Mouse (Mus musculus) forebrain, embryonic 16.5 days (tissue): Measurements from ENCODE around the gene Fam228b. TPM values are rescaled to one million over a fixed set of nuclear protein-coding genes. Genes with fewer than 3 reads are reported as not detected.
"Not testable (repeated sequence)": the region's sequence is repeated elsewhere in the genome, so short reads cannot be mapped to it uniquely, and the experiment has no call there.

Experiments used
- ATAC-seq: fragments of 200-750 bp; cut with Nextera tagmentation; 2 replicates; pipeline ENCODE4 v1.8.0; 2017; ENCODE audit warnings: mild to moderate bottlenecking, moderate library complexity
- H3K27ac ChIP-seq: fragments of 300-500 bp; sonication (generic); 2 replicates; pipeline ENCODE4 v1.5.1; 2014; ENCODE audit warnings: low read length, control low read depth
- H3K27me3 ChIP-seq: fragments of 300-500 bp; sonication (generic); replicated peaks from 2 replicates; pipeline ENCODE4 v1.6.1; 2014; ENCODE audit warnings: low read length; ENCODE audit not compliant: control insufficient read depth, insufficient read depth
- H3K36me3 ChIP-seq: fragments of 300-500 bp; sonication (generic); 2 replicates; pipeline ENCODE4 v1.6.1; 2014; ENCODE audit not compliant: control insufficient read depth, insufficient read depth
- H3K4me1 ChIP-seq: fragments of 300-500 bp; sonication (generic); replicated peaks from 2 replicates; pipeline ENCODE4 v1.6.1; 2014; ENCODE audit warnings: low read length; ENCODE audit not compliant: control insufficient read depth, insufficient read depth
- H3K4me2 ChIP-seq: fragments of 300-500 bp; sonication (generic); 2 replicates; pipeline ENCODE4 v1.6.1; 2014; ENCODE audit warnings: mild to moderate bottlenecking, low read length, control low read depth
- H3K4me3 ChIP-seq: fragments of 300-500 bp; sonication (generic); replicated peaks from 2 replicates; pipeline ENCODE4 v1.5.1; 2014; ENCODE audit warnings: mild to moderate bottlenecking, low read length, control low read depth
- H3K9ac ChIP-seq: fragments of 300-500 bp; sonication (generic); replicated peaks from 2 replicates; pipeline ENCODE4 v1.6.1; 2014; ENCODE audit warnings: low read depth, low read length, control low read depth
- H3K9me3 ChIP-seq: fragments of 300-500 bp; sonication (generic); 2 replicates; pipeline ENCODE4 v1.6.1; 2016; ENCODE audit warnings: low read length; ENCODE audit not compliant: control insufficient read depth
- WGBS: fragments of 180-500 bp; shearing (Covaris S2); extraction: QIAGEN DNeasy Blood & Tissue Kit; methylation state at CpG from one replicate; pipeline ENCODE4 v1.1.7; 2014; 5-methylcytosine and 5-hydroxymethylcytosine counted together
- polyA plus RNA-seq: library from polyadenylated mRNA; unstranded; fragments of >200 nt; fragmentation: Nextera tagmentation; extraction: Ambion mirVana; gene quantifications from 2 replicates; pipeline ENCODE4 v1.2.1, GENCODE M21; 2015

Fam228b gene
- 5.1 and 6.7 TPM in 2 replicates for polyA plus RNA-seq

DNA sequence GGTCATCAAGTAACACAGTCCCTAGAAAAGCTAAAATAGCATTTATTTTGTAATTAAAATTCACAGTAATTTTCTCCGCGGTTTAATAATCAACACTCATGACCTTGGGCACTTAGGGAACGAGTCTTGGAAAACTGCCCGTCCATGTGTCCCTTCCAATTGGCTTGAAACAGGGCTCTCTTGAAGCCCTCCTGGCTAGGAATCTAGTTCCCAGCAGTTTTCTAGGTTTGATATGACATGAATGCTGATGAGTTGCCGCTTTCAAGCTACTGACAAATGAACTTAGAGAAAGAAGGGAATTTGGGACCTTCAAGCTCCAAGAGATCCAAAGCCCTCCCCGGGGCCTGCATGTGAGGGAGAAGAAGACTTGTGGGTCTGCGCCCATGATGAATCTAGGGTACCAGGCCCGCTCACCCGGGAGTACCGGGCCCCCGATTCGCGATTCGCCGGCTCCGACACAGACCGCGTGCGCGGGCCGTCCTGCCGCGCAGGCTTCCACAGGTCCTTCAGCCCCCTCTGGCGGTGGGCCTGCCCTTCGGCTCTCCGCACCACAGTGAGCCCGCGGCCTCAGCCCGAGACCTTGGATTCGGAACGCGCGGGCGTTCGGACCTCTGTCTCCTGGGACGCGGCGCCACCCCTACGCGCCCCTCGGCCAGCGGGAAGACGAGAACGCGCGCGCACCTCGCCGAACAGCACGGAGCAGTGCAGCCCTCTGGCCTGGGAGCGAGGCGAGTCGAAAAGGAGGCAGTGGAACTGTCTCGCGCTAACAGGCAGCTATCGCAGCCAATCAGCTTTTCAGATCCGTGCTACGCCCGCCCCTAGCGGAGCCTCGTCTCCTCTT lies at the start of gene Fam228b, which contains the start of gene Pfn4:
TSS of gene Fam228b (minus strand) at position 776 of the 841 bp plus-strand sequence.
TSS of gene Pfn4 (plus strand) at position 531 of the 841 bp plus-strand sequence.
- Histone ChIP-seq H3K27me3 (no peaks in the 10 kb centered on the region), H3K9ac (peak within 1 kb of the TSS; percentile 94), H3K4me1 (peaks cover 6% of the 10 kb centered on the region), H3K9me3 (no peaks in the 10 kb centered on the region), H3K4me2 (peak within 1 kb of the TSS; percentile 52), H3K4me3 (peak within 1 kb of the TSS; percentile 81), H3K27ac (peak within 1 kb of the TSS; percentile 98), H3K36me3 (no peaks in the 10 kb centered on the region)
- 1% methylated on average over 61 of the region's 61 CpGs for WGBS
- ATAC-seq = peak; percentile 99

GRCm38 (mm10) chr12:4817361-4818101 lies 48.5 kb upstream of the Fam228b start, which contains the start of gene Sf3b6:
Gene Sf3b6, plus strand, starts transcription at chr12:4817544.
- Histone ChIP-seq H3K9me3 (no peaks in the 10 kb centered on the region), H3K4me2 (peak within 1 kb of the TSS; percentile 98), H3K9ac (peak within 1 kb of the TSS; percentile 75), H3K27ac (peak within 1 kb of the TSS; percentile 77), H3K4me1 (peaks cover 19% of the 10 kb centered on the region), H3K27me3 (no peaks in the 10 kb centered on the region), H3K36me3 (peaks cover 10% of the 10 kb centered on the region; the same call in 1 of the 2 replicates), H3K4me3 (peak within 1 kb of the TSS; percentile 85)
- under 1% methylated on average over 49 of the region's 49 CpGs for WGBS
- ATAC-seq = peak; percentile 99

DNA sequence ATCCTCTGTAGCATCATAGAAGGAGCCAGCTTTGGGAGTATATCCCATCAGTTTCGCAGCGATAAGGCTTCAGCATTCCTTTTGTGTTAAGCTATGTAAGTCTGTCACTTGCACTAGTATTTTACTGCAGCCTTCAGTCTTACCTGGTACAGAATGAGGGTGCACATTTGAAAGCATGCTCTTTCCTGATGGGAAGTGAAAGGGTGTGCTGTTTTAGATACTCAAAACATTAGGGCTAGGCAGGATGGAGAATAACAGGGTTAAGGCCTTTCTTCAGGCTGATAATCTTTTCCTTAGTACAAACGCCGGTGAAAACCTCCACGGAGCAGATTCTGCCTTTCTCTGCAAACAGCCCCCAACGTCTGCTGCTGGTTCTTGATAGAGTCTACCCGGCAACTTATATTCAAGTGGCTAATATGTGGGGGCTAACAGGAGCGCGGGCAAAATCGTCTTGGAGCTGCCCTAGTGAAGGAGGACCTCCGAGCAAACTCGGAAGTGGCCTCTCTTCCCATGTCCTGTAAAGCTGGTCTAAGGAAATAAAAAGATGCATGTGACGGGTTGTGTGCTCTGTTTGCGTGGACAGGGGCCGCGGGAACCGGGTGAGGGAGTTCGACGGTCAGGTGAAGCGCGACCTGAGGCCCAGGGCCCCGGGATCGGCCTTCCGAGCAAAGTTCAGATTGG lies 47.8 kb upstream of the Fam228b start:
- Histone ChIP-seq H3K9me3 (no peaks in the 10 kb centered on the region), H3K27ac (peak overlapping the region; percentile 77), H3K36me3 (peaks cover 6% of the 10 kb centered on the region; the same call in 1 of the 2 replicates), H3K9ac (peak overlapping the region; percentile 75), H3K4me2 (peak overlapping the region; percentile 98), H3K4me3 (peak overlapping the region; percentile 85), H3K27me3 (no peaks in the 10 kb centered on the region), H3K4me1 (peaks cover 19% of the 10 kb centered on the region)
- ATAC-seq = peak; percentile 64
- 8% methylated on average over 24 of the region's 24 CpGs for WGBS

DNA sequence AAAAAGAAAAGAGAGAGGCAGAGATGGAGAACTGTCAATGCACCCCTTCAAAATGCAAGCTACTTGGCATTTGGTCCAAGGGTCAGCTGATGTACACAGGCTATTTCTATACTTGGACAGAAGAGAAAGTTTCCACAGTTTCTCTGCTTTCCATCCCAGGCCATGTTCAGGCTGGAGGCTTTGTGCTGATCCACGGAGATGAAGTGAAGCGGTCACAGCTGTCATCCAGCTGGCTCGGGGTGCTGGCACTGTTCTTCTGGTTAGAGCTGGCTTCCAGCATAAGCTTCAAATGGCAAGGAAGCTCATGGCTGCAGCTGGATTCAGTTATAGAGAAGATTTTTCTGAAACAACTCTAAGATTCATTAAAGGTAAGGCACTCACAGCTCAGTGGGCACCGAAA lies 44.6 kb upstream of the Fam228b start:
- H3K9me3 ChIP-seq = no peaks in the 10 kb centered on the region
- 81% methylated on average over 4 of the region's 4 CpGs for WGBS

DNA sequence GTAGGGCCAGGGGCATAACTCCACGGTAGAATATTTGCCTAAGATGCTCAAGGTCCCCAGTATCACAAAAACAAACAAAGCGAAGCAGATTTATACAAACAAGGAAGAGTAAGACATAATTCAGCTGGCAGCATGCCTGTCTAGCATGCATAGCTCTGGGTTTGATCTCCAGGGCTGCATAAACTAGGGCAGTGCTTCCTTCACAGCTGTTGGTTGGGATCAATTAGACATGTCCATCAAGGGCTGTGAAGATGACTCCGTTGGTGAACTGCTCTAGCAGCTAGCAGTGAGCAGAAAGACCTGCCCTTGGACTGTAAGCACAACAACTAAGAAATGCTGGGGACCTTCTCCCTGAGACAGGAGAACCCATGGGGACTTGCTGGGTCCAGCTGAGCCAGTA lies 42.6 kb upstream of the Fam228b start:
- no peak overlapping the region for H3K27ac ChIP-seq
- WGBS = 77% methylated on average over 3 of the region's 3 CpGs
- no peak overlapping the region for H3K9ac ChIP-seq
- H3K9me3 ChIP-seq = no peaks in the 10 kb centered on the region
- ATAC-seq = no peak
- peaks cover 4% of the 10 kb centered on the region; the same call in 1 of the 2 replicates for H3K4me1 ChIP-seq
- no peaks in the 10 kb centered on the region for H3K27me3 ChIP-seq
- H3K36me3 ChIP-seq = no peaks in the 10 kb centered on the region
- no peak overlapping the region for H3K4me3 ChIP-seq
- no peak overlapping the region for H3K4me2 ChIP-seq

More for the DNA sequence above, 44.6 kb upstream of the Fam228b start:
- Histone ChIP-seq H3K27ac (no peak overlapping the region), H3K4me3 (no peak overlapping the region), H3K4me1 (peaks cover 11% of the 10 kb centered on the region), H3K9ac (no peak overlapping the region), H3K36me3 (no peaks in the 10 kb centered on the region), H3K27me3 (no peaks in the 10 kb centered on the region), H3K4me2 (no peak overlapping the region)
- ATAC-seq = no peak

GRCm38 (mm10) chr12:4811036-4811435 lies 42.0 kb upstream of the Fam228b start:
- Histone ChIP-seq H3K9ac (no peak overlapping the region), H3K36me3 (no peaks in the 10 kb centered on the region), H3K4me1 (no peaks in the 10 kb centered on the region), H3K4me3 (no peak overlapping the region), H3K27ac (no peak overlapping the region), H3K9me3 (no peaks in the 10 kb centered on the region), H3K27me3 (no peaks in the 10 kb centered on the region), H3K4me2 (no peak overlapping the region)
- WGBS = 79% methylated on average over 4 of the region's 4 CpGs
- ATAC-seq = no peak

DNA sequence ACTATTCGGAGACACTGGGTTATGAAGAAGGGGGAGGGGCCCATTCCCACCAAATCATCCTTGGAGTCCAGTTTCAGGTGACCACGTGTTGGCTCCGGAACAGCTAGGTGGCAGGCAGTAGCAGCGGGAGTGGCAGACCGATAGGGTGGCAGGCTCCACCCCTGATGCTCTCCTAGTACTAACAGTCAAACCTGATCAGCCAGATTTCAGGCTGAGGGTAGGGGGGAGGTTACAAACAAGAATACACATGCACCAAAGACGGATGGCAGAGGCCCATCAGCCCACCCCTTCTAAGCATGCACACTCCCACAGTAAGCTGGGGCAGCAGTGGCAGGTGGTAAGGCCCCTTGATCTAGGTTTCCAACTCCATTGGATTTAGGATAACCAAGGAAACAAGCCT lies 28.4 kb upstream of the Fam228b start:
- WGBS = 77% methylated on average over 6 of the region's 6 CpGs
- H3K4me1 ChIP-seq, H3K9ac ChIP-seq, H3K27ac ChIP-seq, H3K4me2 ChIP-seq, H3K9me3 ChIP-seq, H3K36me3 ChIP-seq, H3K4me3 ChIP-seq, H3K27me3 ChIP-seq, ATAC-seq: not testable (repeated sequence)

DNA sequence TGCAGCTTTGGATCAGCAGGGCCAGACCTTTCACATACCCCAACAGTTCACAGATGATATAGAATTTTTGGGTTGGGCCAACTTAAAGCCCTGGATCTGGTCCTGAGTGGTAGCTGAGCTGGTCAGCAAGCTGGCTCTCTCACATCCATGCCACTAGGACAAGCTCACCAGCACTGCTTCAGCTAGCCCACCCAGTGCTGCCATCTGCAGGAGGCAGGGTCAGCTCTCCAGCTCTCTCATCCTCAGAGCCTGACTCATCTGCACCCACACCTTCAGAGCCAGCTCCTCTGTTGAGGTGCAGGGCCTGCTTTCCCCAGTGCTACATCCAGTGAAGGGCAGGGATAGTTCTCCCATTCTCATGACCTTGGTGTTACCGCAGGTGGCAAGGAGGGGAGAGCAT lies 24.7 kb upstream of the Fam228b start:
- no peak overlapping the region for H3K27ac ChIP-seq
- no peaks in the 10 kb centered on the region for H3K4me1 ChIP-seq
- no peak for ATAC-seq
- no peaks in the 10 kb centered on the region for H3K27me3 ChIP-seq
- no peak overlapping the region for H3K4me3 ChIP-seq
- WGBS = 70% methylated on average over 1 of the region's 1 CpGs
- H3K9ac ChIP-seq = no peak overlapping the region
- no peaks in the 10 kb centered on the region for H3K36me3 ChIP-seq
- no peaks in the 10 kb centered on the region for H3K9me3 ChIP-seq
- no peak overlapping the region for H3K4me2 ChIP-seq

GRCm38 (mm10) chr12:4788128-4788527 lies 19.1 kb upstream of the Fam228b start:
- not testable (repeated sequence) for H3K9ac ChIP-seq, ATAC-seq, H3K9me3 ChIP-seq, H3K27me3 ChIP-seq, H3K4me1 ChIP-seq, H3K4me3 ChIP-seq, H3K27ac ChIP-seq, H3K36me3 ChIP-seq, H3K4me2 ChIP-seq
- WGBS = 93% methylated on average over 25 of the region's 25 CpGs
